Mouse (Mus musculus) lung, postnatal 0 days (tissue): ENCODE data around the gene Sgta. TPM values are rescaled to one million over a fixed set of nuclear protein-coding genes. Genes with fewer than 3 reads are reported as not detected.

Experiments
- ATAC-seq: fragments of 200-750 bp; cut with Nextera tagmentation; 2 replicates; pipeline ENCODE4 v1.8.0; 2017; ENCODE audit warnings: moderate library complexity
- DNase-seq: peaks from one replicate; pipeline ENCODE4 v3.0.0-alpha.2; 2016; ENCODE audit warnings: low spot score
- H3K27ac ChIP-seq: fragments of 300-500 bp; sonication (generic); 2 replicates; pipeline ENCODE4 v1.5.1; 2014; ENCODE audit warnings: antibody characterized with exemption, mild to moderate bottlenecking, low read length, mixed read lengths
- H3K27me3 ChIP-seq: fragments of 300-500 bp; sonication (generic); replicated peaks from 2 replicates; pipeline ENCODE4 v1.6.1; 2014; ENCODE audit warnings: low read length, mixed read lengths; ENCODE audit not compliant: insufficient read depth
- H3K36me3 ChIP-seq: fragments of 300-500 bp; sonication (generic); 2 replicates; pipeline ENCODE4 v1.6.1; 2014; ENCODE audit warnings: low read length, mixed read lengths; ENCODE audit not compliant: insufficient read depth
- H3K4me1 ChIP-seq: fragments of 300-500 bp; sonication (generic); 2 replicates; pipeline ENCODE4 v1.6.1; 2014; ENCODE audit warnings: antibody characterized with exemption, low read depth, low read length, mixed read lengths; ENCODE audit not compliant: insufficient read depth
- H3K4me2 ChIP-seq: fragments of 300-500 bp; sonication (generic); replicated peaks from 2 replicates; pipeline ENCODE4 v1.6.1; 2014; ENCODE audit warnings: low read depth, mild to moderate bottlenecking, low read length, moderate library complexity, mixed read lengths
- H3K4me3 ChIP-seq: fragments of 300-500 bp; sonication (generic); 2 replicates; pipeline ENCODE4 v1.5.1; 2014; ENCODE audit warnings: low read depth, low read length
- H3K9ac ChIP-seq: fragments of 300-500 bp; sonication (generic); replicated peaks from 2 replicates; pipeline ENCODE4 v1.6.1; 2014; ENCODE audit warnings: low read depth, mild to moderate bottlenecking
- H3K9me3 ChIP-seq: fragments of 300-500 bp; sonication (generic); 2 replicates; pipeline ENCODE4 v1.6.1; 2016; ENCODE audit warnings: low read length, mixed read lengths
- CTCF ChIP-seq: IDR thresholded peaks from 2 replicates; pipeline ENCODE4 v1.5.1; 2016; ENCODE audit warnings: antibody characterized with exemption, mild to moderate bottlenecking
- EP300 ChIP-seq: IDR thresholded peaks from 2 replicates; pipeline ENCODE4 v1.6.1; 2016; ENCODE audit warnings: antibody characterized with exemption, mild to moderate bottlenecking, control low read depth
- WGBS: fragments of 180-500 bp; shearing (Covaris S2); extraction: QIAGEN DNeasy Blood & Tissue Kit; methylation state at CpG from one replicate; pipeline ENCODE4 v1.1.7; 2014; 5-methylcytosine and 5-hydroxymethylcytosine counted together
- polyA plus RNA-seq: library from polyadenylated mRNA; unstranded; fragments of >200 nt; fragmentation: Nextera tagmentation; extraction: Ambion mirVana; gene quantifications from 2 replicates; pipeline ENCODE4 v1.2.1, GENCODE M21; 2015

The Sgta gene
- polyA plus RNA-seq, 1 experiment from 2014 or later: 102 TPM

DNA sequence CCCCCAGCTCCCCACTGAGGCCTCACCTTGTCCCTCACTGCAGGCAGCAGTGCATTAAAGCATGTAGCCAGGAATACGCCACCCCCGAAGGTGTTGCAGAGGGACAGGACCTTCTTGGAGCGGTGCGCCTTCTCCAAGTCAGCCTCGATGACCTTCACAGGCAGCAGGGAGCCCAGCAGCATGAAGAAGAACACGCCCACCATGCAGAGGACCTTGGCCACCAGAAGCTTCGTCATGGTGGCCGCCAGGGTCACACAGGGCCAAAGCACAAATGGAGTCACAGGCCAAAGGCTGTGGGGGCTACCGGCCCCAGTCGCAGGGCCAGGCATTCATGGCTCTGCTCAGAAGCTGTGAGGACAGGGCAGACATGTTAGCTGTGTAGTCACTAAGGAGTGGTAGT, 26.4 kb downstream of the Sgta start:
- no peak for DNase-seq
- ATAC-seq: no peak
- Histone ChIP-seq H3K27me3 (no peaks in the 10 kb centered on the region), H3K36me3 (0 out of 2 replicates have a peak, but pooled peaks cover 14% of the 10 kb centered on the region), H3K4me1 (no peaks in the 10 kb centered on the region), H3K9ac (no peak overlapping the region), H3K9me3 (no peaks in the 10 kb centered on the region), H3K27ac (no peak overlapping the region), H3K4me2 (no peak overlapping the region), H3K4me3 (no peak overlapping the region)
- TF ChIP-seq CTCF: no peak
- no peak for TF ChIP-seq EP300
- WGBS: 70% methylated on average over 10 of the region's 10 CpGs

DNA sequence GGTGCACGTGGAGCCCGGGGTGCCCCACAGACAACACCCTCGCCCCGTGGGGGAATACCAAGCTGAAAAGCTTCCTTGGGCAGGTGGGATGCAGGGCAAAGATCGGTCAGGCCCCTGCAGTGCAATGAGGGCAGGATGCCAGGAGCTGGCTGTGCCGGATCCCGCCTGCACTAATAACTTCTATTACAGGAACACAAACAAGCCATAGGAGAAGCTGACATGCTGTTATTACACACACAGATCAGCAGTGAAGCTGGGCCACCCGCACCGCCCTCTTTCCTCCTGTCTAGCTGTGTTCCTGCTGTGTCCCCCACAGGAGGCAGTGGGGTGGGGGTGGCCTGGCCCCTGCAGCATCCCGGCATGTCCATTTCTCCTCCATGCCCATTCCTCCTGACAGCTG, 30.9 kb downstream of the Sgta start:
- 74% methylated on average over 8 of the region's 10 CpGs for WGBS
- Histone ChIP-seq H3K9ac (no peak overlapping the region), H3K9me3 (no peaks in the 10 kb centered on the region), H3K4me1 (no peaks in the 10 kb centered on the region), H3K27me3 (0 out of 2 replicates have a peak, but pooled peaks cover 3% of the 10 kb centered on the region), H3K27ac (no peak overlapping the region), H3K4me2 (no peak overlapping the region), H3K4me3 (no peak overlapping the region), H3K36me3 (0 out of 2 replicates have a peak, but pooled peaks cover 14% of the 10 kb centered on the region)
- no peak for TF ChIP-seq EP300
- TF ChIP-seq CTCF: no peak
- no peak for ATAC-seq
- DNase-seq: no peak

DNA sequence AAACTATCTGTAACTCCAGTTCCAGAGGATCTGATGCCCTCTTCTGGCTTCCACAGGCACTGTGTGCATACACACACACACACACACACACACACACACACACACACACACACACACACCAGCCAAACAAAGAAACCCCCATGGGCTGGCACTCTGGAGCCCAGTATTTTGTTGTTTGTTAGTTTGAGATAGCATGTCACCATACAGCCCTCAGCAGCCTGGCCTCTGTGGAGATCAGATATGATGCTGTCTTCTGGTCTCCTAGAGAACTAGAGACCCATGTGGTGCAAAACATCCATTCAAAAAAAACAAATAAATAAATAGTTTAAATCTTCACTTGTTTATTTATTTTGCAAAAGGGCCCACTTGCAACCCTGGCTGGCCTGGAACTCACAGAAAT, 31.8 kb downstream of the Sgta start:
- TF ChIP-seq EP300: no peak
- no peak for TF ChIP-seq CTCF
- Histone ChIP-seq H3K4me3 (no peak overlapping the region), H3K9ac (no peak overlapping the region), H3K27ac (no peak overlapping the region), H3K4me2 (no peak overlapping the region), H3K36me3 (0 out of 2 replicates have a peak, but pooled peaks cover 14% of the 10 kb centered on the region), H3K27me3 (0 out of 2 replicates have a peak, but pooled peaks cover 3% of the 10 kb centered on the region), H3K9me3 (no peaks in the 10 kb centered on the region), H3K4me1 (no peaks in the 10 kb centered on the region)
- ATAC-seq (no peak), DNase-seq (no peak)

DNA sequence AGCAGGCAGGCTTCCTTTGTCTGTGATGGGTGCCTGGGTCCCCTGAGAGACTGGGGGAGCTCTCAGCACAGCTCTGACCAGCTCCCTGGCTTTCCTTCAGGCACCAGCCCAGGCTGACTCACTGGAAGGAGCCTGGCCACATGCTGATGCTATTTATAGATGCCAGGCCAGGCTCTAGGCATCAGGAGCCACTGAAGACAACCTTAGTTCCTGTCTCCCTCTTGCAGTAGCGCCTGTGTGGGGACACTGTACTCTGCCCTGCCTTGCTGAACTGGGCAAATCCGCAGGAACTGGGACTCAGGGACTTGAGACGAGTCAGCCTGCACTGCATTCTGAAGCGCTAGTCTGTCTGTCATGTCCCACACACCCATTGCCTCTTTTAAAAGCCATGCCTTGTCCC, 32.6 kb downstream of the Sgta start:
- Histone ChIP-seq H3K4me2 (no peak overlapping the region), H3K36me3 (0 out of 2 replicates have a peak, but pooled peaks cover 10% of the 10 kb centered on the region), H3K27ac (no peak overlapping the region), H3K9ac (no peak overlapping the region), H3K4me3 (no peak overlapping the region), H3K27me3 (0 out of 2 replicates have a peak, but pooled peaks cover 3% of the 10 kb centered on the region), H3K9me3 (no peaks in the 10 kb centered on the region), H3K4me1 (no peaks in the 10 kb centered on the region)
- no peak for DNase-seq
- 56% methylated on average over 4 of the region's 4 CpGs for WGBS
- no peak for ATAC-seq
- TF ChIP-seq EP300 (no peak), CTCF (no peak)

DNA sequence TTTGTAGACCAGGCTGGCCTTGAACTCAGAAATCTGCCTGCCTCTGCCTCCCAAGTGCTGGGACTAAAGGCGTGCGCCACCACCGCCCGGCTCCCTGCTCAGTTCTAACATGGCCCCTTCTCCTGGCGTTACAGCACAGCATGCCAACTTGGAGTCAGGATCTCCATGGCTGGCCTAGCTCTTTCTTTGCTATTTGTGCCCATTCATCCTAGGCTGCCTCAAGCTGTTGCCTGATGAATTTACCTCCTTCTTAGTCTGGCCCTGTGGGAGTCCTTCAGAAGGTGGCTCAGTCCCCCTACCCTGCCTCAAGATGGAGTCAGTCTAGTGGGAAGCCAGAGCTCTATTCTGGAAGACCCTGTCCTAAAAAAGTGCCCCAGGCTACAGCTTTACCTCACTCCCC, 33.1 kb downstream of the Sgta start:
- WGBS: 90% methylated on average over 5 of the region's 5 CpGs
- peaks cover 3% of the 10 kb centered on the region; the same call in 1 of the 2 replicates for H3K27me3 ChIP-seq

DNA sequence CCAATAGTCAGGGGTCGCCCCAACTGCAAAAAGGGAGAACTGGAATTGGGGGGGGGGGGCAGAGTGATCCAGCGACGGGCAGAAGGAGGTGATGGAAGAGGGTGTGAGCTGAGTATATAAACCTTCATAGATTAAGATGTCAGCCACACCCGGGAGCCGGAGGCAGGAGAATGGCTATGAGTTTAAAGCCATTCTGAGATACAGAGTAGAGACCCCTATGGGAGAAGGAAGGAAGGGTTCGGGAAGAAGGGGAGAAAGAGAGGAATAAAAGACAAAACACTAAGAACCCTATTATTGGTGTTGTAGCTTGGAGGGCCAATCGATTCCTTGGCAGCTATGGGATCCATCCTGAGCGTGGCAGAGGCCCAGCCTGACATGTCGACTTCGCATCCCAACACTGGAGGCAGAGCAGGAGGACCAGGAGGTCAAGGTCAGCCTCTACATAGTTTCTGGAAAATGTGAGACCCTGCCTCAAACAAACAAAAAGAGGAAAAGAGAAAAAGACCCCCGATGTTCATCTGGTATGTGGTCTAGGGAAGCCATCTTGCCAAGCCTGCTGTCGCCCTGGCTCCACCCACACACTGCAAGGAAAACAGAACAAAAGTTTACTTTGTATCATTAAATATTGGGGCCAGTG, 34.2 kb downstream of the Sgta start, which contains the start of gene Diras1:
Gene Diras1, minus strand, starts transcription at position 24 of the 637 bp plus-strand sequence.
- Histone ChIP-seq H3K36me3 (0 out of 2 replicates have a peak, but pooled peaks cover 8% of the 10 kb centered on the region), H3K4me3 (no peak within 1 kb of the TSS), H3K4me1 (no peaks in the 10 kb centered on the region), H3K9me3 (no peaks in the 10 kb centered on the region), H3K27ac (no peak within 1 kb of the TSS), H3K27me3 (peaks cover 3% of the 10 kb centered on the region; the same call in 1 of the 2 replicates), H3K9ac (no peak within 1 kb of the TSS), H3K4me2 (peak within 1 kb of the TSS; percentile 42; the same call in 1 of the 2 replicates)
- DNase-seq (no peak), ATAC-seq (no peak)
- 43% methylated on average over 12 of the region's 12 CpGs for WGBS
- TF ChIP-seq CTCF (no peak), EP300 (no peak)

More for the DNA sequence above, 33.1 kb downstream of the Sgta start:
- Histone ChIP-seq H3K9ac (no peak overlapping the region), H3K9me3 (no peaks in the 10 kb centered on the region), H3K4me2 (no peak overlapping the region), H3K36me3 (0 out of 2 replicates have a peak, but pooled peaks cover 10% of the 10 kb centered on the region), H3K4me3 (no peak overlapping the region), H3K27ac (no peak overlapping the region), H3K4me1 (no peaks in the 10 kb centered on the region)
- ATAC-seq (no peak), DNase-seq (no peak)
- TF ChIP-seq EP300 (no peak), CTCF (no peak)
